Mouse (Mus musculus) forebrain, embryonic 12.5 days (tissue): ENCODE measurements around the gene Tbc1d22a. TPM values are rescaled to one million over a fixed set of nuclear protein-coding genes. Genes with fewer than 3 reads are reported as not detected.

Experiments
- ATAC-seq: fragments of 200-750 bp; cut with Nextera tagmentation; 2 replicates; pipeline ENCODE4 v1.8.0; 2017; ENCODE audit warnings: moderate TSS enrichment; ENCODE audit not compliant: low FRiP score
- H3K27ac ChIP-seq: fragments of 300-500 bp; sonication (generic); 2 replicates; pipeline ENCODE4 v1.5.1; 2016; ENCODE audit warnings: mild to moderate bottlenecking
- H3K27me3 ChIP-seq: fragments of 300-500 bp; sonication (generic); 2 replicates; pipeline ENCODE4 v1.6.1; 2016; ENCODE audit warnings: mild to moderate bottlenecking
- H3K36me3 ChIP-seq: fragments of 300-500 bp; sonication (generic); replicated peaks from 2 replicates; pipeline ENCODE4 v1.6.1; 2016; ENCODE audit warnings: mild to moderate bottlenecking
- H3K4me1 ChIP-seq: fragments of 300-500 bp; sonication (generic); 2 replicates; pipeline ENCODE4 v1.6.1; 2016
- H3K4me2 ChIP-seq: fragments of 300-500 bp; sonication (generic); 2 replicates; pipeline ENCODE4 v1.6.1; 2016; ENCODE audit warnings: mild to moderate bottlenecking, moderate library complexity
- H3K4me3 ChIP-seq: fragments of 300-500 bp; sonication (generic); replicated peaks from 2 replicates; pipeline ENCODE4 v1.5.1; 2016; ENCODE audit warnings: mild to moderate bottlenecking
- H3K9ac ChIP-seq: fragments of 300-500 bp; sonication (generic); 2 replicates; pipeline ENCODE4 v1.6.1; 2016; ENCODE audit warnings: mild to moderate bottlenecking
- H3K9me3 ChIP-seq: fragments of 300-500 bp; sonication (generic); 2 replicates; pipeline ENCODE4 v1.6.1; 2016
- WGBS: fragments of 180-500 bp; shearing (Covaris S2); methylation state at CpG from one replicate; pipeline ENCODE4 v1.1.7; 2016; 5-methylcytosine and 5-hydroxymethylcytosine counted together
- polyA plus RNA-seq: library from polyadenylated mRNA; unstranded; fragments of >200 nt; fragmentation: Nextera tagmentation; extraction: Ambion mirVana; gene quantifications from 2 replicates; pipeline ENCODE4 v1.2.1, GENCODE M21; 2016

Gene Tbc1d22a
- polyA plus RNA-seq, 1 experiment from 2014 or later: 9.1 TPM

GRCm38 (mm10) chr15:86496646-86497045 is 282.4 kb downstream of the Tbc1d22a start:
- Histone ChIP-seq H3K27me3 (no peaks in the 10 kb centered on the region), H3K4me2 (no peak overlapping the region), H3K9me3 (no peaks in the 10 kb centered on the region), H3K36me3 (no peaks in the 10 kb centered on the region), H3K27ac (no peak overlapping the region), H3K4me1 (no peaks in the 10 kb centered on the region), H3K4me3 (no peak overlapping the region), H3K9ac (no peak overlapping the region)
- 95% methylated on average over 7 of the region's 7 CpGs for WGBS
- no peak for ATAC-seq

GRCm38 (mm10) chr15:86500536-86500935 is 286.3 kb downstream of the Tbc1d22a start:
- H3K4me1 ChIP-seq: no peaks in the 10 kb centered on the region
- no peaks in the 10 kb centered on the region for H3K36me3 ChIP-seq
- H3K27ac ChIP-seq: no peak overlapping the region
- no peaks in the 10 kb centered on the region for H3K27me3 ChIP-seq
- no peak for ATAC-seq
- no peak overlapping the region for H3K9ac ChIP-seq
- H3K4me2 ChIP-seq: no peak overlapping the region
- no peaks in the 10 kb centered on the region for H3K9me3 ChIP-seq
- no peak overlapping the region for H3K4me3 ChIP-seq

GRCm38 (mm10) chr15:86503413-86503812 is 289.2 kb downstream of the Tbc1d22a start:
- no peak for ATAC-seq

GRCm38 (mm10) chr15:86506666-86507065 is 292.4 kb downstream of the Tbc1d22a start:
- no peak overlapping the region for H3K4me2 ChIP-seq
- H3K27ac ChIP-seq: no peak overlapping the region
- H3K36me3 ChIP-seq: no peaks in the 10 kb centered on the region
- H3K4me1 ChIP-seq: peaks cover 3% of the 10 kb centered on the region; the same call in 1 of the 2 replicates
- no peak overlapping the region for H3K9ac ChIP-seq
- no peaks in the 10 kb centered on the region for H3K27me3 ChIP-seq
- no peaks in the 10 kb centered on the region for H3K9me3 ChIP-seq
- H3K4me3 ChIP-seq: no peak overlapping the region
- ATAC-seq: no peak
- WGBS: 79% methylated on average over 4 of the region's 4 CpGs

More at GRCm38 (mm10) chr15:86503413-86503812, 289.2 kb downstream of the Tbc1d22a start:
- no peaks in the 10 kb centered on the region for H3K27me3 ChIP-seq
- H3K9me3 ChIP-seq: no peaks in the 10 kb centered on the region
- H3K36me3 ChIP-seq: no peaks in the 10 kb centered on the region
- no peak overlapping the region for H3K27ac ChIP-seq
- no peaks in the 10 kb centered on the region for H3K4me1 ChIP-seq
- H3K4me3 ChIP-seq: no peak overlapping the region
- H3K9ac ChIP-seq: no peak overlapping the region
- no peak overlapping the region for H3K4me2 ChIP-seq
- 79% methylated on average over 10 of the region's 10 CpGs for WGBS

- Histone ChIP-seq H3K27me3 (no peaks in the 10 kb centered on the region), H3K27ac (no peak overlapping the region), H3K9ac (no peak overlapping the region), H3K4me2 (no peak overlapping the region), H3K4me3 (no peak overlapping the region), H3K4me1 (peaks cover 3% of the 10 kb centered on the region; the same call in 1 of the 2 replicates), H3K36me3 (no peaks in the 10 kb centered on the region), H3K9me3 (no peaks in the 10 kb centered on the region)
- 89% methylated on average over 8 of the region's 8 CpGs for WGBS
- no peak for ATAC-seq
Observed at GRCm38 (mm10) chr15:86507546-86507945, 293.3 kb downstream of the Tbc1d22a start.

- Histone ChIP-seq H3K4me3 (no peak overlapping the region), H3K27ac (no peak overlapping the region), H3K36me3 (no peaks in the 10 kb centered on the region), H3K9ac (no peak overlapping the region), H3K4me2 (no peak overlapping the region), H3K9me3 (no peaks in the 10 kb centered on the region), H3K27me3 (no peaks in the 10 kb centered on the region), H3K4me1 (peaks cover 3% of the 10 kb centered on the region; the same call in 1 of the 2 replicates)
- 69% methylated on average over 7 of the region's 7 CpGs for WGBS
- ATAC-seq: no peak
Observed at GRCm38 (mm10) chr15:86508406-86509176, 294.3 kb downstream of the Tbc1d22a start.

- Histone ChIP-seq H3K9me3 (no peaks in the 10 kb centered on the region), H3K4me1 (peaks cover 3% of the 10 kb centered on the region; the same call in 1 of the 2 replicates), H3K27ac (no peak overlapping the region), H3K4me3 (no peak overlapping the region), H3K36me3 (no peaks in the 10 kb centered on the region), H3K27me3 (no peaks in the 10 kb centered on the region), H3K9ac (no peak overlapping the region), H3K4me2 (no peak overlapping the region)
- no peak for ATAC-seq
- 79% methylated on average over 6 of the region's 6 CpGs for WGBS
Observed at GRCm38 (mm10) chr15:86509601-86510000, 295.3 kb downstream of the Tbc1d22a start.

- no peaks in the 10 kb centered on the region for H3K36me3 ChIP-seq
- ATAC-seq: no peak
- no peaks in the 10 kb centered on the region for H3K9me3 ChIP-seq
- no peak overlapping the region for H3K27ac ChIP-seq
- H3K4me3 ChIP-seq: no peak overlapping the region
- WGBS: 87% methylated on average over 7 of the region's 7 CpGs
- no peaks in the 10 kb centered on the region for H3K27me3 ChIP-seq
- no peak overlapping the region for H3K9ac ChIP-seq
- H3K4me1 ChIP-seq: peaks cover 3% of the 10 kb centered on the region; the same call in 1 of the 2 replicates
- H3K4me2 ChIP-seq: no peak overlapping the region
Observed at GRCm38 (mm10) chr15:86511181-86511580, 296.9 kb downstream of the Tbc1d22a start.

- Histone ChIP-seq H3K9me3 (no peaks in the 10 kb centered on the region), H3K4me1 (peaks cover 3% of the 10 kb centered on the region; the same call in 1 of the 2 replicates), H3K4me3 (no peak overlapping the region), H3K36me3 (no peaks in the 10 kb centered on the region), H3K4me2 (no peak overlapping the region), H3K9ac (no peak overlapping the region), H3K27me3 (no peaks in the 10 kb centered on the region), H3K27ac (no peak overlapping the region)
- no peak for ATAC-seq
- WGBS: 92% methylated on average over 5 of the region's 5 CpGs
Observed at GRCm38 (mm10) chr15:86513336-86513735, 299.1 kb downstream of the Tbc1d22a start.

GRCm38 (mm10) chr15:86520201-86520600 is 305.9 kb downstream of the Tbc1d22a start:
- Histone ChIP-seq H3K9me3 (no peaks in the 10 kb centered on the region), H3K4me3 (no peak overlapping the region), H3K4me1 (no peaks in the 10 kb centered on the region), H3K9ac (no peak overlapping the region), H3K27me3 (no peaks in the 10 kb centered on the region), H3K36me3 (no peaks in the 10 kb centered on the region), H3K27ac (no peak overlapping the region), H3K4me2 (no peak overlapping the region)
- 74% methylated on average over 4 of the region's 4 CpGs for WGBS
- ATAC-seq: no peak

- Histone ChIP-seq H3K9ac (no peak overlapping the region), H3K27me3 (no peaks in the 10 kb centered on the region), H3K27ac (no peak overlapping the region), H3K4me3 (no peak overlapping the region), H3K4me2 (no peak overlapping the region), H3K36me3 (no peaks in the 10 kb centered on the region), H3K9me3 (no peaks in the 10 kb centered on the region), H3K4me1 (no peaks in the 10 kb centered on the region)
- no peak for ATAC-seq
- 87% methylated on average over 6 of the region's 6 CpGs for WGBS
Observed at GRCm38 (mm10) chr15:86535356-86535755, 321.1 kb downstream of the Tbc1d22a start.

GRCm38 (mm10) chr15:86542371-86542770 is 328.1 kb downstream of the Tbc1d22a start:
- Histone ChIP-seq H3K27me3 (no peaks in the 10 kb centered on the region), H3K9ac (no peak overlapping the region), H3K9me3 (no peaks in the 10 kb centered on the region), H3K4me2 (no peak overlapping the region), H3K4me3 (no peak overlapping the region), H3K36me3 (no peaks in the 10 kb centered on the region), H3K27ac (no peak overlapping the region), H3K4me1 (no peaks in the 10 kb centered on the region)
- 81% methylated on average over 3 of the region's 3 CpGs for WGBS
- ATAC-seq: no peak
